Mouse (Mus musculus) lung, adult 2 months (tissue): ENCODE data around the gene Avp.

ENCODE experiments used
- CTCF ChIP-seq: fragments of 200-500 bp; IDR thresholded peaks from 2 replicates; pipeline ENCODE4 v1.5.1; 2011; ENCODE audit warnings: mild to moderate bottlenecking, low read length, control low read depth; ENCODE audit not compliant: insufficient read depth
- POLR2A ChIP-seq: fragments of 200-500 bp; IDR thresholded peaks from 2 replicates; pipeline ENCODE4 v1.6.1; 2011; ENCODE audit warnings: low read depth, mild to moderate bottlenecking, control low read depth, low read length, borderline replicate concordance; ENCODE audit errors: extremely low read depth

DNA sequence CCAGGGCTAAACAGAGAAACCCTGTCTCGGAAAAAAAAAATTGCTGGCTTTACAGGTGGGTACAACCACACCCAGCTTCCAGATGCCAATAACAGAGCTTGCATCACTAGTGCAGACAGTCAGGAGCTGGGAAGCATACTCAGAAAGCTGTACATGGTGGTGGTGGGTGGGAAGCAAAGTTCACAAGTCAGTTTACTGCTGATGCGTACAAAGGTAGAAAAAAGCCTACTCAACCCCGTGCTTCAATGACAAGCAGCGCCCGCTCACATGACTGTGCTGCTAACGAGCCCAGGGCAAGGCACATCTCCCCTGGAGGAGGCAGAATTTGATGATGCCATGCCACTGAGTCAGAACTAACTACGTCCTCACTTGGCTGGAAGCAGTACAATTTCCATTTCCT lies 36.6 kb upstream of the Avp start:
- TF ChIP-seq POLR2A (no peak), CTCF (no peak)
